Mouse (Mus musculus): ENCODE data around the gene Kbtbd4. TPM values are rescaled to one million over a fixed set of nuclear protein-coding genes. Genes with fewer than 3 reads are reported as not detected.
"Not testable (repeated sequence)": the region's sequence is repeated elsewhere in the genome, so short reads cannot be mapped to it uniquely, and the experiment has no call there.

The Kbtbd4 gene
- polyA plus RNA-seq, 1 experiment from 2014 or later, result 59.1 TPM

DNA sequence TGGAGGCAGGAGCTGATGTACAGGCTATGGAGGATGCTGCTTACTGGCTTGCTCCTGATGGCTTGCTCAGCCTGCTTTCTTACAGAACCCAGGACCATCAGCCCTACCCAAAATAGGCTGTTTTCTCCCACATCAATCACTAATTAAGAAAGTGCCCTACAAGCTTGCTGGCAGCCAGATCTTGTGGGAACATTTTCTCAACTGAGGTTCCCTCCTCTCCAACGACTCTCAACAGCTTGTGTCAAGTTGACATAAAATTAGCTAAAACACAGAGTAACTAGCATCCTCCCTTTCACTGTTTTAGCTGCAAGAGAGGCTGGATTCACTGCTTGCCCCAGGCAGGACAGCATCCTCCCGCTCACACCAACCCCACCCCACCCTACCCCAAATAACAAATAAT, 22.7 kb upstream of the Kbtbd4 start:
- no peak overlapping the region for H3K9ac ChIP-seq
- H3K4me3 ChIP-seq (replicated peaks), result no peak overlapping the region
- peaks cover 31% of the 10 kb centered on the region for H3K4me1 ChIP-seq
- peaks cover 28% of the 10 kb centered on the region for H3K27me3 ChIP-seq
- no peak overlapping the region for H3K27ac ChIP-seq
- 94% methylated on average over 2 of the region's 2 CpGs for WGBS
- no peak for ATAC-seq (ENCODE audit: low FRiP score)
- no peaks in the 10 kb centered on the region for H3K36me3 ChIP-seq (replicated peaks)
- no peaks in the 10 kb centered on the region for H3K9me3 ChIP-seq
- no peak overlapping the region for H3K4me2 ChIP-seq

DNA sequence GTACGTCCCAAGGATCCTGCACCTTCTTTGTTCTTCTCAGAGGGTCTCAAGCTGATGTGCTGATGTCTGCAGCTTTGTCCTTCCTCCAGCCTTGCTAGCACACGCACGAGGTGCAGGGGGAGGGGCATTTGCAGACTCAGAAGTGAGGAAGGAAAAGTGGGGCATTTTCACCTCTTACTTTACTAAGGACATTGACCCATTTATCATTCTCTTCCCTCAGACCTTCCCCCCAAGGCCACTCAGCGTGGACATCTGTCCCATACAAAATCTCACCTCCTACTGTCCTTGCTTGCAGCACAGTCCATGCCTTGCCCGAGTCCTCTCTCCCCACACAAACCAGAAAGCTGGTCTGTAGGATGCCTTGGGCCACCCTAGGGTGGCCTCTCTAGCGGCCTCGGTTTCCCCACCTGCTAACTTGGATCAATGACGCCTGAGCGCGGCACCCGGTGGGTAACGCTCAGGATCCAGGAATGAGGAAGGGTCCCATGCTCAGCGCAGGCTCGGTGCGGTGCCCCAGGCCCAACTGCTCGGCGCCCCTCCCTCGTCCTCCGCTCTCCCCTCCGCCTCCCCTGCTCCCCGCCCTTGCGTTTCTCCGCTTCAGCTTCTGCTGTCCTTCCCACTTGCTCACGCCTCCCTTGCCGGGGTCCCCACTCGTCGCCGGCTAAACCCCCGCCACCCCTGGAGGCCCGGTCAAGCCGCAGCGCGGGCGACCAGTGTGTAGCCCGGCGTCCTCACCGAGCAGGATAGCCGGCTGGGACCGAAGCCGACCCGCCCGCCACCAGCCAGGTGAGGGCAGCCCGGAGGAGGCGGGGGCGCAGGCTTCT, 19.1 kb upstream of the Kbtbd4 start, which contains the start of gene C1qtnf4:
C1qtnf4 (plus strand) TSS at position 643 of the 824 bp plus-strand sequence.
- Histone ChIP-seq H3K27me3 (peaks cover 64% of the 10 kb centered on the region), H3K36me3 (replicated peaks) (no peaks in the 10 kb centered on the region), H3K27ac (peak within 1 kb of the TSS; percentile 75), H3K9me3 (no peaks in the 10 kb centered on the region), H3K4me1 (peaks cover 35% of the 10 kb centered on the region), H3K4me2 (peak within 1 kb of the TSS; percentile 92), H3K9ac (peak within 1 kb of the TSS; percentile 76), H3K4me3 (replicated peaks) (peak within 1 kb of the TSS; percentile 58)
- 1% methylated on average over 45 of the region's 45 CpGs for WGBS
- peak; percentile 81 for ATAC-seq (ENCODE audit: low FRiP score)

DNA sequence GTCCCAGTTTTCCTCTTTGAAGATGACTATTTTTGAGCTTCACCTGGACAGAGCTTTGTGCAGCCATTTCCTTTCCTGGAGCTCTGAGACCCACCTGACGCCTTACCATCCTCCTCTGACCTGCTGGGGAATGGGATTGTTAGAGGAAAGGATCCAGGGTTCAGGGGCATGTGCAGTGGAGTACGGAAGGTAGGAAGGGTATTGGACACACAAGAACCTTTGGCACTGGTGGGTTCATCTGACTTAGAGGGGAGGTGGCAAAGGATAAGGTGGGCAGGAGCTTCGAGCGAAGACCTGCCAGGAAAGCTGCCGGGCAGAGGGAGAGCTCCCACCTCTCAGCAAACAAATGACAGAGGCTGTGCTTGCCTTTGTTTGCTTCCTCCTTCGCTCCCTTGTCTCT, 18.1 kb upstream of the Kbtbd4 start:
- no peaks in the 10 kb centered on the region for H3K9me3 ChIP-seq
- H3K9ac ChIP-seq, result peak overlapping the region; percentile 76; the same call in 1 of the 2 replicates
- H3K4me2 ChIP-seq, result peak overlapping the region; percentile 92
- peaks cover 35% of the 10 kb centered on the region for H3K4me1 ChIP-seq
- peak overlapping the region; percentile 75; the same call in 1 of the 2 replicates for H3K27ac ChIP-seq
- H3K36me3 ChIP-seq (replicated peaks), result no peaks in the 10 kb centered on the region
- 24% methylated on average over 6 of the region's 6 CpGs for WGBS
- H3K27me3 ChIP-seq, result peaks cover 74% of the 10 kb centered on the region
- H3K4me3 ChIP-seq (replicated peaks), result peak overlapping the region; percentile 58
- no peak for ATAC-seq (ENCODE audit: low FRiP score)

DNA sequence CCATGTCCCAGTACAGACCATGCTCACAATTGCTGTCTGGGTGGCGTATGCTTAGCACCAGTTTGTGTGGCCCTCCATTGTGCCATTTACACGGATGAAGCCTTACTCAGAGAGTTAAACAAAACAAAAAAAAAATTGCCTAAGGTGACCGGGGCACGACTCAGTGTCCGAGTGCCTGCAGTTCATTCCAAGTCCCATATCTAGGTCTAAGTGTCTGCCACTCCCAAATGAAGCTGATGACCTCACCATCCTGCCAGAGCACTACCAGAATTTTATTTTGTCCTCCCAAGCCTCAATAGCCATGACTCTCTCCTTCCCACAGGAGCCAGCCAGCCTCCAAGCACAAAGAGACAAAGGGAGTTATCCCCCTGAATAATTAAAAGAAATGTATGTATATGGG, 16.9 kb upstream of the Kbtbd4 start:
- Histone ChIP-seq H3K9ac (no peak overlapping the region), H3K4me2 (peak overlapping the region; percentile 92), H3K4me1 (peaks cover 35% of the 10 kb centered on the region), H3K27ac (no peak overlapping the region), H3K9me3 (no peaks in the 10 kb centered on the region), H3K4me3 (replicated peaks) (no peak overlapping the region; the same call in 1 of the 2 replicates), H3K36me3 (replicated peaks) (peaks cover 3% of the 10 kb centered on the region; the same call in 1 of the 2 replicates), H3K27me3 (peaks cover 83% of the 10 kb centered on the region)
- ATAC-seq (ENCODE audit: low FRiP score), result no peak
- 77% methylated on average over 5 of the region's 5 CpGs for WGBS

DNA sequence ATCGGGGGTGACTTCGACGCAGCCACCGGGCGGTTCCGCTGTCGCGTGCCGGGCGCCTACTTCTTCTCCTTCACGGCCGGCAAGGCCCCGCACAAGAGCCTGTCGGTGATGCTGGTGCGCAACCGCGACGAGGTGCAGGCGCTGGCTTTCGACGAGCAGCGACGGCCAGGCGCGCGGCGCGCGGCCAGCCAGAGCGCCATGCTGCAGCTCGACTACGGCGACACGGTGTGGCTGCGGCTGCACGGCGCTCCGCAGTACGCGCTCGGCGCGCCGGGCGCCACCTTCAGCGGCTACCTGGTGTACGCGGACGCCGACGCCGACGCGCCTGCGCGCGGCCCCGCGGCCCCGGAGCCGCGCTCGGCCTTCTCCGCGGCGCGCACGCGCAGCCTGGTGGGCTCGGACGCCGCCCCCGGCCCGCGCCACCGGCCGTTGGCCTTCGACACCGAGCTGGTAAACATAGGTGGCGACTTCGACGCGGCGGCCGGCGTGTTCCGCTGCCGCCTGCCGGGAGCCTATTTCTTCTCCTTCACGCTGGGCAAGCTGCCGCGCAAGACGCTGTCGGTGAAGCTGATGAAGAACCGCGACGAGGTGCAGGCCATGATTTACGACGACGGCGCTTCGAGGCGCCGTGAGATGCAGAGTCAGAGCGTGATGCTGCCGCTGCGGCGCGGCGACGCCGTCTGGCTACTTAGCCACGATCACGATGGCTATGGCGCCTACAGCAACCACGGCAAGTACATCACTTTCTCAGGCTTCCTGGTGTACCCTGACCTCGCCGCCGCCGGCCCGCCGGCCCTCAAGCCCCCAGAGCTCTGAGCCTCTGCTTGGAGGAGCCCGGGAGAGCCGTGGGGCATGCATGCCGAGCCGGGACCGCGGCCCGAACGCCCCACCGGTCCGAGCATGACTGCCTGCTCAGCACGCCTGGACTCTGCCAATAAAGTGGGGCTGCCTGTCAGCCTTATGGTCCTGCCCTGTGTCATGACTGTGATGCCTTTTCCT, 14.7 kb upstream of the Kbtbd4 start:
- 3% methylated on average over 133 of the region's 133 CpGs for WGBS
- Histone ChIP-seq H3K9ac (peak overlapping the region; percentile 62), H3K27me3 (peaks cover 75% of the 10 kb centered on the region), H3K9me3 (no peaks in the 10 kb centered on the region), H3K4me1 (peaks cover 34% of the 10 kb centered on the region), H3K36me3 (replicated peaks) (peaks cover 18% of the 10 kb centered on the region), H3K27ac (0 out of 2 replicates have a peak overlapping the region, but pooled peaks have one; percentile 9), H3K4me3 (replicated peaks) (peak overlapping the region; percentile 49), H3K4me2 (peak overlapping the region; percentile 67)
- peak; percentile 76 for ATAC-seq (ENCODE audit: low FRiP score)

DNA sequence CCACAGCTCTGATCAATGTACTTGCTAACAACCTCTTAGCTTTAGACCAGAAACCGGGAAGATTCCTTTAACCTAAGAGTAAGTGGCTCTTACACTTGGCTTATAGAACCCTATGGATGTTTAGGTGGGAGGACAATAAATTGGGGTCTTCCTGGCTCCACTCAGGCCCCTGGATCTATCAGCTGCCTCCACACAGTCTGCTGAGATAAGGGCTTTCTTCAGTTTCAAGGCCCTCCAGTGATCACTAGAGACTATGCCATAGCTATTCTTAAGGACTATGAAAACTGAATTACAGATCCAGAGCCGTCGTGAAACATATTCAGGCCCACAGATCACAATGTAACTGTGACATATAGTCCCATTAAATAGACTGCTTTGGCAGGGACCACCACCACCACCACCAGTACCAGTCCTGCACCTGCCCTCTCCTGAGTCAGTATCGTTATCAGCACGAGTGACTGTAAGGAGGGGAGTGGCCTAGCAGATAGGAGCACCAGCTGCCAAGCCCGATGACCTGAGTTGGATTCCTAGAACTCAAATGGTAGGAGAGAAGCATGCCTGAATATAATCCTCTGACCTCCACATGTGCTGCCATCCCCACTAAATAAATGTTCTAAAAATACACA, 10.8 kb upstream of the Kbtbd4 start:
- no peak overlapping the region for H3K27ac ChIP-seq
- no peak for ATAC-seq (ENCODE audit: low FRiP score)
- 91% methylated on average over 6 of the region's 6 CpGs for WGBS
- peaks cover 17% of the 10 kb centered on the region for H3K4me1 ChIP-seq
- no peak overlapping the region for H3K4me3 ChIP-seq (replicated peaks)
- H3K9ac ChIP-seq, result no peak overlapping the region
- peaks cover 55% of the 10 kb centered on the region for H3K36me3 ChIP-seq (replicated peaks)
- H3K9me3 ChIP-seq, result no peaks in the 10 kb centered on the region
- peaks cover 35% of the 10 kb centered on the region for H3K27me3 ChIP-seq
- H3K4me2 ChIP-seq, result no peak overlapping the region

DNA sequence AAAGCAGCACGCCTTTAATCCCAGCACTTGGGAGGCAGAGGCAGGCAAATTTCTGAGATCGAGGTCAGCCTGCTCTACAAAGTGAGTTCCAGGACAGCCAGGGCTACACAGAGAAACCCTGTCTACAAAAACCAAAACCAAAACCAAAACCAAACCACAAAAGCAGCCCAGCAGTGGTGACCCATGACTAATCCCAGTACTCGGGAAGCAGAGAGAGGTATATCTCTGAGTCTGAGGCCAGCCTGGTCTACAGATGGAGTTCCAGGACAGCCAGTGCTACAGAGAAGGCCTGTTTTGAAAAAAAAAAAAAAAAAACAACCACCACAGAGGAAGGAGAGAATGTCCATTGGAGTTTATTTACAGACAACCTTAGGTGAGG, 10.3 kb upstream of the Kbtbd4 start:
- not testable (repeated sequence) for H3K4me2 ChIP-seq; ATAC-seq (ENCODE audit: low FRiP score); H3K9ac ChIP-seq; H3K27ac ChIP-seq; H3K4me3 ChIP-seq (replicated peaks); H3K9me3 ChIP-seq
- peaks cover 59% of the 10 kb centered on the region for H3K36me3 ChIP-seq (replicated peaks)
- H3K4me1 ChIP-seq, result peaks cover 14% of the 10 kb centered on the region
- 91% methylated on average over 3 of the region's 3 CpGs for WGBS
- H3K27me3 ChIP-seq, result peaks cover 30% of the 10 kb centered on the region

DNA sequence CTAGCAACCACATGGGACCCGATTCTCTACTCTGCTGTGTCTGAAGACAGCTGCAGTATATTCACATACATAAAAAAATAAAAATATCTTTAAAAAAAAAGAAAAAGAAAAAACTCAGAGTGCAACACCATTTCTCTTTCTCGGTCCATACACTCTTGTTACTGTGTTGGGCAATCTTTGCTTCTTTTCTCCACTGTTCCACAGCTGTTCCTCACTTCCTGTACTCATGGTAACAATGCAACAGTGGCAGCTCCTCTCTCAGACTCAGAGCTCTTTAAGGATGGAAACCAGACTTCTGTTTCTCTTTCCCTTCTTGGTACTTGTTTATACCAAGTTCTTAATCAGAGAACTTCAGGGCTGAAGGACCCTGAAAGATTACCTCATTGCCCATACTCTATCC, 1.1 kb upstream of the Kbtbd4 start:
- peaks cover 55% of the 10 kb centered on the region for H3K36me3 ChIP-seq (replicated peaks)
- H3K4me3 ChIP-seq (replicated peaks), result peak overlapping the region; percentile 90
- no peak for ATAC-seq (ENCODE audit: low FRiP score)
- WGBS, result 88% methylated on average over 2 of the region's 2 CpGs
- no peak overlapping the region for H3K27ac ChIP-seq
- peak overlapping the region; percentile 90 for H3K9ac ChIP-seq
- H3K9me3 ChIP-seq, result no peaks in the 10 kb centered on the region
- no peaks in the 10 kb centered on the region for H3K27me3 ChIP-seq
- peak overlapping the region; percentile 72 for H3K4me2 ChIP-seq
- H3K4me1 ChIP-seq, result peaks cover 33% of the 10 kb centered on the region

DNA sequence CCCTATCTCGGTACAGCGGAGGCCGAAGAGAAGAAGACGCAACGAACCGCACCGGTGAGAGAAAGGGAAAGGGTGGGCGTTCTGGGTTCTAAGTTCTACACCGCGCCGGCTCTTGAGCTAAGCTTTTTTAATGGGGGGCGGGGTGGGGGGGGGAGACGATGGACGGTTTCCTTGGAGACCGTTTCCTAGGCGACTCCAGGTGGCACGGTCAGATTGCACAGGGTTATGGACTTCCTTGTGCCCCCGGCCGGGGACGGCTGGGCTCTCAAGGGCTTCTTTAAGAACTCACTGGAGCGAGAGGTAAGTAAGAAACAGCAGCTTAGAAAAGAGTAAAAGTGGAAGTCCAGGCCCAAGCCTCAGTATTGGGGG, 300 bp downstream of the Kbtbd4 start:
- under 1% methylated on average over 21 of the region's 21 CpGs for WGBS
- Histone ChIP-seq H3K27me3 (no peaks in the 10 kb centered on the region), H3K9me3 (no peaks in the 10 kb centered on the region), H3K4me2 (peak overlapping the region; percentile 72), H3K36me3 (replicated peaks) (peaks cover 61% of the 10 kb centered on the region), H3K9ac (peak overlapping the region; percentile 90), H3K27ac (peak overlapping the region; percentile 90), H3K4me1 (peaks cover 33% of the 10 kb centered on the region), H3K4me3 (replicated peaks) (peak overlapping the region; percentile 90)
- ATAC-seq (ENCODE audit: low FRiP score), result peak; percentile 84

DNA sequence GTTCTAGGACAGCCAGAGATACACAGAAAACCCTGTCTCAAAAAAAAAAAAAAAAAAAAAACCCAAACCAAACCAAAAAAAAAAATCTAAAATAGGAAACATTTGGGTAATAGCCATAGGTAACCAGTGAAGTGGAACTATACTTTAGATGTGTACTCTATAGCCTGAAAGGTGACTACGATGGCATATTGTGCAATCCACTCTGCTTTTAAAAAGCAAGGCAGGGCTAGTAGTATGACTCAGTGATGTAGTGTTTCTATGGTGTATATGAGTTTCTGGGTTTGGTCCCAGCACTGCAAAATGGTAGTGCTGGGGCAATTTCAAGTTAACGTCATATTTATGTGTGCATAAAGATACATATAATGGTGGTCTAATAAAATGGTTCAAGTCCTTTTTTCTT, 2.2 kb downstream of the Kbtbd4 start:
- 97% methylated on average over 2 of the region's 2 CpGs for WGBS

DNA sequence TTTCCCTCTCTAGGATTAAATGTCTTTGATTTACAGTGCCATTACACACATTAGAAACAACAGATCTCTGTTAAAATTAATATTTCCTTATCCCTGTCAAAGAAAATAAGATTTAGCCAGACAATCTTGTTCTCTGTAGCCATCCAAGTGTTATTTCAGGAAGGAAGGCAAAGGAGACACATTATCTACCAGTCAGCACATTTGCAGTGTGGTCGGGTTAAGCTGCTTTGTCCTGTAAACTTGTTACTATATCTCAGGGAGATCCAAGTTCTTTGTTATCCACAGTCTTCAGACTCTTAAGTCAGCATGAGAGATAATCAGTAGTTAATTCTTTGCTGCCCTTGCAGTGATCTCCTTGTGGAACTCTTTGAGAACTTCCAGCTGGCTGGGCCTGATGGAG, 6.3 kb downstream of the Kbtbd4 start:
- WGBS, result 82% methylated on average over 1 of the region's 1 CpGs

More for the DNA sequence above, 2.2 kb downstream of the Kbtbd4 start:
- peaks cover 33% of the 10 kb centered on the region for H3K4me1 ChIP-seq
- H3K27ac ChIP-seq, result no peak overlapping the region
- H3K4me2 ChIP-seq, result no peak overlapping the region
- peaks cover 63% of the 10 kb centered on the region for H3K36me3 ChIP-seq (replicated peaks)
- no peak for ATAC-seq (ENCODE audit: low FRiP score)
- no peak overlapping the region for H3K9ac ChIP-seq
- H3K9me3 ChIP-seq, result no peaks in the 10 kb centered on the region
- H3K4me3 ChIP-seq (replicated peaks), result no peak overlapping the region
- H3K27me3 ChIP-seq, result no peaks in the 10 kb centered on the region

DNA sequence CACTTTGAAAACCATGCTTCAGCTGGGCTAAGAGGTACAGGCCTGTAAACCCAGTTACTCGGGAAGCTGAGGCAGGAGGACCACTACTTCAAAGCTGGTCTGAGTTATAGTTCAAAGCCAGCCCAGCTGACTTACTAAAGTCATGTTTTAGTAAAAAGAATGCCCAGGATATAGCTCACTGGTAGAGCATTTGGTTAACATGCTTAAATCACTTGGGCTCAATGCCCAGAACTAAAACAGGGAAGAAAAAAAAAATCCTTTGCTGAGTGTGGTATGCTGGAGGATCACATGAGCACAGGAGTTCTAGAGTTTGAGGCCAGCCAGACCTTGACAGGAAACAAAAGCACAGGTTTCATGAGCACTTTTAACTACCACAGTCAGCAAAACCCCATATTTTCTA, 7.1 kb downstream of the Kbtbd4 start:
- Histone ChIP-seq H3K4me2 (no peak overlapping the region), H3K4me1 (peaks cover 25% of the 10 kb centered on the region), H3K9me3 (no peaks in the 10 kb centered on the region), H3K36me3 (replicated peaks) (peaks cover 71% of the 10 kb centered on the region), H3K27me3 (no peaks in the 10 kb centered on the region), H3K27ac (no peak overlapping the region), H3K9ac (no peak overlapping the region), H3K4me3 (replicated peaks) (no peak overlapping the region)
- WGBS, result 88% methylated on average over 1 of the region's 1 CpGs
- ATAC-seq (ENCODE audit: low FRiP score), result no peak

More for the DNA sequence above, 6.3 kb downstream of the Kbtbd4 start:
- Histone ChIP-seq H3K9ac (no peak overlapping the region), H3K27me3 (no peaks in the 10 kb centered on the region), H3K4me1 (peaks cover 23% of the 10 kb centered on the region), H3K9me3 (no peaks in the 10 kb centered on the region), H3K4me2 (no peak overlapping the region), H3K36me3 (replicated peaks) (peaks cover 77% of the 10 kb centered on the region), H3K27ac (no peak overlapping the region), H3K4me3 (replicated peaks) (no peak overlapping the region)
- ATAC-seq (ENCODE audit: low FRiP score), result no peak

Data from forebrain, embryonic 12.5 days (tissue).